Mouse (Mus musculus) midbrain, embryonic 10.5 days (tissue): ENCODE measurements around the gene Braf. TPM values are rescaled to one million over a fixed set of nuclear protein-coding genes. Genes with fewer than 3 reads are reported as not detected.

Experiments used
- DNase-seq: peaks from one replicate; pipeline ENCODE4 v3.0.0-alpha.2; 2017; ENCODE audit warnings: low spot score
- H3K27ac ChIP-seq: fragments of 300-500 bp; sonication (generic); replicated peaks from 2 replicates; pipeline ENCODE4 v1.5.1; 2016; ENCODE audit warnings: mild to moderate bottlenecking
- H3K27me3 ChIP-seq: fragments of 300-500 bp; sonication (generic); 2 replicates; pipeline ENCODE4 v1.6.1; 2016; ENCODE audit warnings: low read depth, mild to moderate bottlenecking; ENCODE audit not compliant: poor library complexity, severe bottlenecking
- H3K36me3 ChIP-seq: fragments of 300-500 bp; sonication (generic); 2 replicates; pipeline ENCODE4 v1.6.1; 2016; ENCODE audit warnings: mild to moderate bottlenecking, moderate library complexity
- H3K4me1 ChIP-seq: fragments of 300-500 bp; sonication (generic); 2 replicates; pipeline ENCODE4 v1.6.1; 2016
- H3K4me3 ChIP-seq: fragments of 300-500 bp; sonication (generic); 2 replicates; pipeline ENCODE4 v1.5.1; 2016; ENCODE audit warnings: mild to moderate bottlenecking, moderate library complexity
- H3K9me3 ChIP-seq: fragments of 300-500 bp; sonication (generic); replicated peaks from 2 replicates; pipeline ENCODE4 v1.6.1; 2016; ENCODE audit warnings: mild to moderate bottlenecking
- WGBS: fragments of 180-500 bp; shearing (Covaris S2); methylation state at CpG from one replicate; pipeline ENCODE4 v1.1.7; 2016; 5-methylcytosine and 5-hydroxymethylcytosine counted together
- polyA plus RNA-seq: library from polyadenylated mRNA; unstranded; fragments of >200 nt; fragmentation: Nextera tagmentation; extraction: Ambion mirVana; gene quantifications from 2 replicates; pipeline ENCODE4 v1.2.1, GENCODE M21; 2016

Gene Braf
- polyA plus RNA-seq, 1 experiment from 2014 or later = 17.9 TPM

GRCm38 (mm10) chr6:39570426-39570825, 154.8 kb downstream of the Braf start:
- Histone ChIP-seq H3K27me3 (0 out of 2 replicates have a peak, but pooled peaks cover 6% of the 10 kb centered on the region), H3K9me3 (no peaks in the 10 kb centered on the region), H3K36me3 (no peaks in the 10 kb centered on the region), H3K4me3 (no peak overlapping the region), H3K4me1 (peaks cover 18% of the 10 kb centered on the region), H3K27ac (no peak overlapping the region)
- 76% methylated on average over 3 of the region's 3 CpGs for WGBS
- DNase-seq = no peak

GRCm38 (mm10) chr6:39567528-39567927, 157.7 kb downstream of the Braf start:
- no peaks in the 10 kb centered on the region for H3K9me3 ChIP-seq
- WGBS = 21% methylated on average over 5 of the region's 5 CpGs
- no peak for DNase-seq

GRCm38 (mm10) chr6:39562166-39563015, 162.9 kb downstream of the Braf start:
- Histone ChIP-seq H3K27me3 (no peaks in the 10 kb centered on the region), H3K27ac (peak overlapping the region; percentile 38; the same call in 1 of the 2 replicates), H3K9me3 (no peaks in the 10 kb centered on the region), H3K4me1 (peaks cover 24% of the 10 kb centered on the region), H3K4me3 (peak overlapping the region; percentile 25), H3K36me3 (no peaks in the 10 kb centered on the region)
- 22% methylated on average over 23 of the region's 23 CpGs for WGBS
- peak; percentile 75 for DNase-seq

More at GRCm38 (mm10) chr6:39567528-39567927, 157.7 kb downstream of the Braf start:
- no peaks in the 10 kb centered on the region for H3K4me1 ChIP-seq
- no peaks in the 10 kb centered on the region for H3K36me3 ChIP-seq
- H3K27ac ChIP-seq = no peak overlapping the region
- no peak overlapping the region for H3K4me3 ChIP-seq
- 0 out of 2 replicates have a peak, but pooled peaks cover 3% of the 10 kb centered on the region for H3K27me3 ChIP-seq

- 57% methylated on average over 6 of the region's 6 CpGs for WGBS
- no peak for DNase-seq
- no peaks in the 10 kb centered on the region for H3K27me3 ChIP-seq
- H3K36me3 ChIP-seq = peaks cover 4% of the 10 kb centered on the region
- no peaks in the 10 kb centered on the region for H3K9me3 ChIP-seq
- H3K4me1 ChIP-seq = peaks cover 47% of the 10 kb centered on the region
- H3K27ac ChIP-seq = peak overlapping the region; percentile 69
- H3K4me3 ChIP-seq = no peak overlapping the region
Observed at GRCm38 (mm10) chr6:39559276-39559939, 165.9 kb downstream of the Braf start.

GRCm38 (mm10) chr6:39557723-39558261, 167.5 kb downstream of the Braf start, which contains the start of gene Dennd2a:
Dennd2a (minus strand) TSS chr6:39557867.
- Histone ChIP-seq H3K9me3 (no peaks in the 10 kb centered on the region), H3K36me3 (peaks cover 18% of the 10 kb centered on the region), H3K27ac (peak within 1 kb of the TSS; percentile 100), H3K27me3 (no peaks in the 10 kb centered on the region), H3K4me1 (peaks cover 54% of the 10 kb centered on the region), H3K4me3 (peak within 1 kb of the TSS; percentile 92)
- under 1% methylated on average over 50 of the region's 50 CpGs for WGBS
- DNase-seq = peak; percentile 96

- WGBS = under 1% methylated on average over 54 of the region's 54 CpGs
Observed at GRCm38 (mm10) chr6:39556900-39557659, 168.2 kb downstream of the Braf start.

GRCm38 (mm10) chr6:39555648-39555945, 169.7 kb downstream of the Braf start:
- 90% methylated on average over 2 of the region's 2 CpGs for WGBS
- H3K4me1 ChIP-seq = peaks cover 64% of the 10 kb centered on the region
- no peak for DNase-seq
- H3K27ac ChIP-seq = peak overlapping the region; percentile 60
- H3K4me3 ChIP-seq = peak overlapping the region; percentile 92
- peaks cover 38% of the 10 kb centered on the region for H3K36me3 ChIP-seq
- peaks cover 5% of the 10 kb centered on the region; the same call in 1 of the 2 replicates for H3K9me3 ChIP-seq
- no peaks in the 10 kb centered on the region for H3K27me3 ChIP-seq

More at GRCm38 (mm10) chr6:39556900-39557659, 168.2 kb downstream of the Braf start:
- H3K36me3 ChIP-seq = peaks cover 24% of the 10 kb centered on the region
- H3K27ac ChIP-seq = peak overlapping the region; percentile 100
- peaks cover 59% of the 10 kb centered on the region for H3K4me1 ChIP-seq
- peak; percentile 71 for DNase-seq
- no peaks in the 10 kb centered on the region; the same call in 1 of the 2 replicates for H3K9me3 ChIP-seq
- H3K27me3 ChIP-seq = no peaks in the 10 kb centered on the region
- peak overlapping the region; percentile 92 for H3K4me3 ChIP-seq

- Histone ChIP-seq H3K4me1 (peaks cover 64% of the 10 kb centered on the region), H3K4me3 (peak overlapping the region; percentile 92), H3K9me3 (peaks cover 5% of the 10 kb centered on the region; the same call in 1 of the 2 replicates), H3K27me3 (no peaks in the 10 kb centered on the region), H3K27ac (peak overlapping the region; percentile 60), H3K36me3 (peaks cover 40% of the 10 kb centered on the region)
- 76% methylated on average over 12 of the region's 12 CpGs for WGBS
- no peak for DNase-seq
Observed at GRCm38 (mm10) chr6:39554888-39555647, 170.2 kb downstream of the Braf start.

Other genes with a start within 250 kb of the Braf start
- 42.3 and 50.6 TPM in 2 replicates for gene Dennd2a, start 167.6 kb downstream of the Braf start, polyA plus RNA-seq
- 26.6 and 28.4 TPM in 2 replicates for gene Adck2, start 151.6 kb downstream of the Braf start, polyA plus RNA-seq
- gene Gm42420, start 139.7 kb downstream of the Braf start, polyA plus RNA-seq = 0.57 and 1.3 TPM in 2 replicates
- gene Ndufb2, start 132.9 kb downstream of the Braf start, polyA plus RNA-seq = 282 and 288 TPM in 2 replicates
- 232 TPM in 2 replicates for gene Mrps33, start 85.5 kb upstream of the Braf start, polyA plus RNA-seq
- 1.8 and 4.1 TPM in 2 replicates for gene Tmem178b, start 147.8 kb upstream of the Braf start, polyA plus RNA-seq